Mouse (Mus musculus): Measurements from ENCODE around the gene Cacna1a. TPM values are rescaled to one million over a fixed set of nuclear protein-coding genes. Genes with fewer than 3 reads are reported as not detected.

The Cacna1a gene
- polyA plus RNA-seq, 1 experiment from 2014 or later, result 7.7 TPM

GRCm38 (mm10) chr8:84630145-84630544, 241.9 kb downstream of the Cacna1a start:
- no peaks in the 10 kb centered on the region for H3K36me3 ChIP-seq (ENCODE audit: control insufficient read depth, insufficient read depth, low read length)
- no peak overlapping the region for H3K9ac ChIP-seq (ENCODE audit: low read length)
- ATAC-seq (replicated peaks; ENCODE audit: low FRiP score) (no peak), DNase-seq (ENCODE audit: low spot score) (no peak)
- H3K27me3 ChIP-seq (ENCODE audit: control insufficient read depth, insufficient read depth, low read length), result no peaks in the 10 kb centered on the region
- no peak overlapping the region for H3K4me2 ChIP-seq (ENCODE audit: low read depth, low read length, severe bottlenecking)
- no peak overlapping the region for H3K4me3 ChIP-seq (ENCODE audit: low read depth, low read length)
- no peaks in the 10 kb centered on the region; the same call in 1 of the 2 replicates for H3K4me1 ChIP-seq (replicated peaks; ENCODE audit: control insufficient read depth, insufficient read depth, low read length)
- WGBS, result 83% methylated on average over 4 of the region's 4 CpGs
- no peaks in the 10 kb centered on the region; the same call in 1 of the 2 replicates for H3K9me3 ChIP-seq (ENCODE audit: control insufficient read depth, low read length)
- H3K27ac ChIP-seq (ENCODE audit: low read depth, low read length), result no peak overlapping the region

- Histone ChIP-seq H3K9me3 (ENCODE audit: control insufficient read depth, low read length) (no peaks in the 10 kb centered on the region; the same call in 1 of the 2 replicates), H3K4me1 (replicated peaks; ENCODE audit: control insufficient read depth, insufficient read depth, low read length) (peaks cover 2% of the 10 kb centered on the region; the same call in 1 of the 2 replicates), H3K36me3 (ENCODE audit: control insufficient read depth, insufficient read depth, low read length) (no peaks in the 10 kb centered on the region), H3K4me2 (ENCODE audit: low read depth, low read length, severe bottlenecking) (no peak overlapping the region), H3K4me3 (ENCODE audit: low read depth, low read length) (no peak overlapping the region), H3K27me3 (ENCODE audit: control insufficient read depth, insufficient read depth, low read length) (no peaks in the 10 kb centered on the region), H3K27ac (ENCODE audit: low read depth, low read length) (no peak overlapping the region), H3K9ac (ENCODE audit: low read length) (no peak overlapping the region)
- no peak for DNase-seq (ENCODE audit: low spot score)
- no peak for ATAC-seq (replicated peaks; ENCODE audit: low FRiP score)
- WGBS, result 91% methylated on average over 4 of the region's 4 CpGs
Observed at GRCm38 (mm10) chr8:84631813-84632212, 243.6 kb downstream of the Cacna1a start.

GRCm38 (mm10) chr8:84633841-84634584, 245.8 kb downstream of the Cacna1a start:
- no peak overlapping the region for H3K4me3 ChIP-seq (ENCODE audit: low read depth, low read length)
- DNase-seq (ENCODE audit: low spot score) (no peak), ATAC-seq (replicated peaks; ENCODE audit: low FRiP score) (no peak)
- H3K4me1 ChIP-seq (replicated peaks; ENCODE audit: control insufficient read depth, insufficient read depth, low read length), result peaks cover 6% of the 10 kb centered on the region; the same call in 1 of the 2 replicates
- H3K27me3 ChIP-seq (ENCODE audit: control insufficient read depth, insufficient read depth, low read length), result no peaks in the 10 kb centered on the region
- H3K9me3 ChIP-seq (ENCODE audit: control insufficient read depth, low read length), result no peaks in the 10 kb centered on the region; the same call in 1 of the 2 replicates
- H3K4me2 ChIP-seq (ENCODE audit: low read depth, low read length, severe bottlenecking), result no peak overlapping the region
- H3K36me3 ChIP-seq (ENCODE audit: control insufficient read depth, insufficient read depth, low read length), result no peaks in the 10 kb centered on the region
- 51% methylated on average over 10 of the region's 10 CpGs for WGBS
- 0 out of 2 replicates have a peak overlapping the region, but pooled peaks have one; percentile 6 for H3K9ac ChIP-seq (ENCODE audit: low read length)
- H3K27ac ChIP-seq (ENCODE audit: low read depth, low read length), result 0 out of 2 replicates have a peak overlapping the region, but pooled peaks have one; percentile 57

- Histone ChIP-seq H3K4me3 (ENCODE audit: low read depth, low read length) (no peak overlapping the region), H3K27ac (ENCODE audit: low read depth, low read length) (peak overlapping the region; percentile 57), H3K27me3 (ENCODE audit: control insufficient read depth, insufficient read depth, low read length) (no peaks in the 10 kb centered on the region), H3K36me3 (ENCODE audit: control insufficient read depth, insufficient read depth, low read length) (no peaks in the 10 kb centered on the region), H3K9me3 (ENCODE audit: control insufficient read depth, low read length) (no peaks in the 10 kb centered on the region; the same call in 1 of the 2 replicates), H3K4me1 (replicated peaks; ENCODE audit: control insufficient read depth, insufficient read depth, low read length) (peaks cover 6% of the 10 kb centered on the region; the same call in 1 of the 2 replicates), H3K9ac (ENCODE audit: low read length) (peak overlapping the region; percentile 23), H3K4me2 (ENCODE audit: low read depth, low read length, severe bottlenecking) (no peak overlapping the region)
- no peak for ATAC-seq (replicated peaks; ENCODE audit: low FRiP score)
- no peak for DNase-seq (ENCODE audit: low spot score)
- 30% methylated on average over 9 of the region's 9 CpGs for whole genome bisulfite sequencing
Observed at GRCm38 (mm10) chr8:84634849-84635304, 246.6 kb downstream of the Cacna1a start.

GRCm38 (mm10) chr8:84635397-84636050, 247.3 kb downstream of the Cacna1a start:
- Histone ChIP-seq H3K27me3 (ENCODE audit: control insufficient read depth, insufficient read depth, low read length) (no peaks in the 10 kb centered on the region), H3K9me3 (ENCODE audit: control insufficient read depth, low read length) (no peaks in the 10 kb centered on the region; the same call in 1 of the 2 replicates), H3K27ac (ENCODE audit: low read depth, low read length) (peak overlapping the region; percentile 57), H3K4me2 (ENCODE audit: low read depth, low read length, severe bottlenecking) (no peak overlapping the region), H3K36me3 (ENCODE audit: control insufficient read depth, insufficient read depth, low read length) (no peaks in the 10 kb centered on the region), H3K4me1 (replicated peaks; ENCODE audit: control insufficient read depth, insufficient read depth, low read length) (peaks cover 6% of the 10 kb centered on the region; the same call in 1 of the 2 replicates), H3K4me3 (ENCODE audit: low read depth, low read length) (no peak overlapping the region), H3K9ac (ENCODE audit: low read length) (0 out of 2 replicates have a peak overlapping the region, but pooled peaks have one; percentile 8)
- DNase-seq (ENCODE audit: low spot score), result no peak
- WGBS, result 70% methylated on average over 14 of the region's 14 CpGs
- no peak for ATAC-seq (replicated peaks; ENCODE audit: low FRiP score)

- no peak overlapping the region for H3K4me3 ChIP-seq (ENCODE audit: low read depth, low read length)
- no peaks in the 10 kb centered on the region; the same call in 1 of the 2 replicates for H3K9me3 ChIP-seq (ENCODE audit: control insufficient read depth, low read length)
- no peak overlapping the region for H3K9ac ChIP-seq (ENCODE audit: low read length)
- no peak overlapping the region for H3K27ac ChIP-seq (ENCODE audit: low read depth, low read length)
- ATAC-seq (replicated peaks; ENCODE audit: low FRiP score), result no peak
- no peak overlapping the region for H3K4me2 ChIP-seq (ENCODE audit: low read depth, low read length, severe bottlenecking)
- peaks cover 6% of the 10 kb centered on the region; the same call in 1 of the 2 replicates for H3K4me1 ChIP-seq (replicated peaks; ENCODE audit: control insufficient read depth, insufficient read depth, low read length)
- H3K36me3 ChIP-seq (ENCODE audit: control insufficient read depth, insufficient read depth, low read length), result no peaks in the 10 kb centered on the region
- no peaks in the 10 kb centered on the region for H3K27me3 ChIP-seq (ENCODE audit: control insufficient read depth, insufficient read depth, low read length)
- no peak for DNase-seq (ENCODE audit: low spot score)
- 89% methylated on average over 17 of the region's 17 CpGs for WGBS
Observed at GRCm38 (mm10) chr8:84636051-84636691, 247.9 kb downstream of the Cacna1a start.

GRCm38 (mm10) chr8:84637946-84638554, 249.8 kb downstream of the Cacna1a start:
- DNase-seq (ENCODE audit: low spot score) (no peak), ATAC-seq (replicated peaks; ENCODE audit: low FRiP score) (no peak)
- Histone ChIP-seq H3K27me3 (ENCODE audit: control insufficient read depth, insufficient read depth, low read length) (no peaks in the 10 kb centered on the region), H3K27ac (ENCODE audit: low read depth, low read length) (peak overlapping the region; percentile 92; the same call in 1 of the 2 replicates), H3K4me2 (ENCODE audit: low read depth, low read length, severe bottlenecking) (peak overlapping the region; percentile 92), H3K36me3 (ENCODE audit: control insufficient read depth, insufficient read depth, low read length) (no peaks in the 10 kb centered on the region), H3K9ac (ENCODE audit: low read length) (peak overlapping the region; percentile 87), H3K4me3 (ENCODE audit: low read depth, low read length) (peak overlapping the region; percentile 55), H3K4me1 (replicated peaks; ENCODE audit: control insufficient read depth, insufficient read depth, low read length) (peaks cover 6% of the 10 kb centered on the region; the same call in 1 of the 2 replicates), H3K9me3 (ENCODE audit: control insufficient read depth, low read length) (no peaks in the 10 kb centered on the region)
- 38% methylated on average over 8 of the region's 8 CpGs for WGBS
